Mouse (Mus musculus): Measurements from ENCODE around the gene Map2k2.

Gene Map2k2

GRCm38 (mm10) chr10:81106113-81106721 is 502 bp downstream of the Map2k2 start:
- DNase-seq, result peak; percentile 72 to 82

- no peak for DNase-seq
These were observed 7.2 kb downstream of the Map2k2 start for GRCm38 (mm10) chr10:81112946-81113345.

- no peak for DNase-seq
These were observed 13.9 kb downstream of the Map2k2 start for GRCm38 (mm10) chr10:81119625-81120024.

- no peak for DNase-seq
These were observed 14.9 kb downstream of the Map2k2 start for GRCm38 (mm10) chr10:81120650-81121049.

- no peak for DNase-seq
These were observed 17.2 kb downstream of the Map2k2 start for GRCm38 (mm10) chr10:81122889-81123288.

GRCm38 (mm10) chr10:81123500-81123899 is 17.8 kb downstream of the Map2k2 start:
- no peak for DNase-seq

GRCm38 (mm10) chr10:81134181-81134587 is 28.5 kb downstream of the Map2k2 start:
- DNase-seq, result peak in 1 of 2 experiments; percentile 44

- peak; percentile 49 to 56 for DNase-seq
These were observed 29.4 kb downstream of the Map2k2 start, which contains the start of gene Zbtb7a for GRCm38 (mm10) chr10:81134966-81135681. Gene Zbtb7a (plus strand): TSS chr10:81135220.

- peak; percentile 79 to 80 for DNase-seq
These were observed 30.4 kb downstream of the Map2k2 start for GRCm38 (mm10) chr10:81135831-81136705.

- DNase-seq, result peak; percentile 82 to 85
These were observed 31.1 kb downstream of the Map2k2 start for GRCm38 (mm10) chr10:81136706-81137231.

GRCm38 (mm10) chr10:81137252-81138130 is 31.8 kb downstream of the Map2k2 start:
- peak; percentile 98 to 99 for DNase-seq

- peak; percentile 55 to 65 for DNase-seq
These were observed 32.5 kb downstream of the Map2k2 start for GRCm38 (mm10) chr10:81138131-81138782.

GRCm38 (mm10) chr10:81138821-81139528 is 33.3 kb downstream of the Map2k2 start:
- peak in 1 of 2 experiments; percentile 38 for DNase-seq

GRCm38 (mm10) chr10:81139529-81139846 is 33.8 kb downstream of the Map2k2 start:
- DNase-seq, result peak in 1 of 2 experiments; percentile 29

- peak; percentile 64 to 70 for DNase-seq
These were observed 34.3 kb downstream of the Map2k2 start for GRCm38 (mm10) chr10:81140005-81140404.

- peak in 1 of 2 experiments; percentile 47 for DNase-seq
These were observed 35.2 kb downstream of the Map2k2 start for GRCm38 (mm10) chr10:81140717-81141454.

- no peak for DNase-seq
These were observed 35.9 kb downstream of the Map2k2 start for GRCm38 (mm10) chr10:81141455-81142210.

- peak; percentile 56 to 61 for DNase-seq
These were observed 36.9 kb downstream of the Map2k2 start for GRCm38 (mm10) chr10:81142551-81142981.

- peak; percentile 76 to 77 for DNase-seq
These were observed 37.5 kb downstream of the Map2k2 start for GRCm38 (mm10) chr10:81143157-81143633.
